Mouse (Mus musculus) MEL (cell line): ENCODE results near the gene Usp37. TPM values are rescaled to one million over a fixed set of nuclear protein-coding genes. Genes with fewer than 3 reads are reported as not detected.

Source experiments
- DNase-seq: peaks from one replicate; pipeline ENCODE4 v3.0.0; 2011; ENCODE audit warnings: low read depth, low spot score
- H3K27ac ChIP-seq: 2 replicates; pipeline ENCODE4 v1.5.1; 2012; ENCODE audit warnings: low read depth, mild to moderate bottlenecking, control low read depth, low read length, moderate library complexity; ENCODE audit not compliant: control insufficient read depth
- H3K27me3 ChIP-seq, 2 experiments: fragments of 150-350 bp in 1 of 2; sonication (generic) in 1 of 2; 2 replicates each; pipeline ENCODE4 v1.6.1; 2012; ENCODE audit warnings: low read length in 2 of 2, mild to moderate bottlenecking in 2 of 2, improper control_type of control experiment in 1 of 2, moderate library complexity in 1 of 2; ENCODE audit not compliant: insufficient read depth in 2 of 2, control insufficient read depth in 1 of 2
- H3K36me3 ChIP-seq, 2 experiments: 2 replicates each; pipeline ENCODE4 v1.6.1; 2012 to 2014; ENCODE audit warnings: low read length in 2 of 2, improper control_type of control experiment in 1 of 2, inconsistent platforms in 1 of 2, mild to moderate bottlenecking in 1 of 2; ENCODE audit not compliant: insufficient read depth in 2 of 2, control insufficient read depth in 1 of 2
- H3K4me1 ChIP-seq, 2 experiments: fragments of 150-350 bp in 1 of 2; sonication (generic) in 1 of 2; 2 replicates each; pipeline ENCODE4 v1.6.1; 2012; ENCODE audit warnings: low read length in 2 of 2, improper control_type of control experiment in 1 of 2, mild to moderate bottlenecking in 1 of 2; ENCODE audit not compliant: insufficient read depth in 2 of 2, control insufficient read depth in 1 of 2
- H3K4me3 ChIP-seq, 2 experiments: fragments of 150-350 bp in 1 of 2; sonication (generic) in 1 of 2; 2 replicates each; pipeline ENCODE4 v1.5.1; 2012; ENCODE audit warnings: low read depth in 2 of 2, low read length in 2 of 2, mild to moderate bottlenecking in 2 of 2, moderate library complexity in 2 of 2, control low read depth in 1 of 2, improper control_type of control experiment in 1 of 2; ENCODE audit not compliant: control insufficient read depth in 1 of 2, insufficient read depth in 1 of 2
- H3K79me2 ChIP-seq: 2 replicates; pipeline ENCODE4 v1.6.1; 2012; ENCODE audit warnings: mild to moderate bottlenecking, low read length, moderate library complexity; ENCODE audit not compliant: control insufficient read depth, poor library complexity, insufficient read depth
- H3K9ac ChIP-seq: 2 replicates; pipeline ENCODE4 v1.6.1; 2012; ENCODE audit warnings: low read depth, mild to moderate bottlenecking, control low read depth, low read length, moderate library complexity; ENCODE audit not compliant: control insufficient read depth, poor library complexity, severe bottlenecking
- H3K9me3 ChIP-seq: fragments of 150-350 bp; sonication (generic); replicated peaks from 2 replicates; pipeline ENCODE4 v1.6.1; 2012; ENCODE audit warnings: mild to moderate bottlenecking, low read length, improper control_type of control experiment, moderate library complexity; ENCODE audit not compliant: insufficient read depth
- CHD2 ChIP-seq: IDR thresholded peaks from 2 replicates; pipeline ENCODE4 v1.6.1; 2011; ENCODE audit warnings: low read length, improper control_type of control experiment
- E2F4 ChIP-seq: IDR thresholded peaks from 2 replicates; pipeline ENCODE4 v1.6.1; 2011; ENCODE audit warnings: low read depth, low read length, improper control_type of control experiment, borderline replicate concordance
- ELF1 ChIP-seq: IDR thresholded peaks from 2 replicates; pipeline ENCODE4 v1.6.1; 2014; ENCODE audit warnings: low read depth, mild to moderate bottlenecking, inconsistent platforms, low read length, improper control_type of control experiment, moderate library complexity
- ETS1 ChIP-seq: IDR thresholded peaks from 2 replicates; pipeline ENCODE4 v1.6.1; 2012; ENCODE audit warnings: low read depth, mild to moderate bottlenecking, inconsistent platforms, low read length, improper control_type of control experiment, moderate library complexity
- JUND ChIP-seq: IDR thresholded peaks from 2 replicates; pipeline ENCODE4 v1.6.1; 2011; ENCODE audit warnings: low read depth, mild to moderate bottlenecking, improper control_type of control experiment, low read length
- MAFK ChIP-seq: IDR thresholded peaks from 2 replicates; pipeline ENCODE4 v1.6.1; 2011; ENCODE audit warnings: low read depth, mild to moderate bottlenecking, low read length, improper control_type of control experiment, borderline replicate concordance
- MEF2A ChIP-seq: IDR thresholded peaks from 2 replicates; pipeline ENCODE4 v1.6.1; 2014; ENCODE audit warnings: low read depth, mild to moderate bottlenecking, inconsistent platforms, low read length, improper control_type of control experiment; ENCODE audit not compliant: poor library complexity, insufficient replicate concordance, severe bottlenecking; ENCODE audit errors: extremely low read depth
- MXI1 ChIP-seq: IDR thresholded peaks from 2 replicates; pipeline ENCODE4 v1.6.1; 2011; ENCODE audit warnings: mild to moderate bottlenecking, low read depth, low read length, improper control_type of control experiment
- MYB ChIP-seq: IDR thresholded peaks from 2 replicates; pipeline ENCODE4 v1.6.1; 2011; ENCODE audit warnings: mild to moderate bottlenecking, low read depth, low read length, improper control_type of control experiment
- MYC ChIP-seq: IDR thresholded peaks from 2 replicates; pipeline ENCODE4 v1.6.1; 2011; ENCODE audit warnings: low read depth, mild to moderate bottlenecking, low read length, improper control_type of control experiment, moderate library complexity
- NELFE ChIP-seq: IDR thresholded peaks from 2 replicates; pipeline ENCODE4 v1.6.1; 2011; ENCODE audit warnings: low read depth, low read length, improper control_type of control experiment
- POLR2A ChIP-seq, 2 experiments: IDR thresholded peaks; 2 replicates each; pipeline ENCODE4 v1.6.1; 2011 to 2012; ENCODE audit warnings: low read length in 2 of 2, mild to moderate bottlenecking in 2 of 2, control low read depth in 1 of 2, improper control_type of control experiment in 1 of 2, low read depth in 1 of 2, moderate library complexity in 1 of 2; ENCODE audit not compliant: control insufficient read depth in 1 of 2, insufficient read depth in 1 of 2, poor library complexity in 1 of 2
- RCOR1 ChIP-seq: IDR thresholded peaks from 2 replicates; pipeline ENCODE4 v1.6.1; 2012; ENCODE audit warnings: low read depth, mild to moderate bottlenecking, inconsistent platforms, low read length, improper control_type of control experiment
- SIN3A ChIP-seq: IDR thresholded peaks from 2 replicates; pipeline ENCODE4 v1.6.1; 2012; ENCODE audit warnings: low read length, improper control_type of control experiment, inconsistent platforms
- TAL1 ChIP-seq: IDR thresholded peaks from 2 replicates; pipeline ENCODE4 v1.6.1; 2012; ENCODE audit warnings: mild to moderate bottlenecking, inconsistent platforms, low read length, moderate library complexity, mixed read lengths
- TBP ChIP-seq: IDR thresholded peaks from 2 replicates; pipeline ENCODE4 v1.8.0; 2011; ENCODE audit warnings: low read depth, low read length, improper control_type of control experiment
- TCF12 ChIP-seq: IDR thresholded peaks from 2 replicates; pipeline ENCODE4 v1.6.1; 2014; ENCODE audit warnings: low read depth, mild to moderate bottlenecking, inconsistent platforms, low read length, improper control_type of control experiment, moderate library complexity
- UBTF ChIP-seq: IDR thresholded peaks from 2 replicates; pipeline ENCODE4 v1.6.1; 2012; ENCODE audit warnings: low read depth, mild to moderate bottlenecking, inconsistent platforms, low read length, improper control_type of control experiment, moderate library complexity, borderline replicate concordance; ENCODE audit not compliant: insufficient read depth
- USF1 ChIP-seq: IDR thresholded peaks from 2 replicates; pipeline ENCODE4 v1.6.1; 2014; ENCODE audit warnings: low read depth, mild to moderate bottlenecking, inconsistent platforms, low read length, improper control_type of control experiment, moderate library complexity
- ZC3H11A ChIP-seq: IDR thresholded peaks from 2 replicates; pipeline ENCODE4 v1.6.1; 2012; ENCODE audit warnings: low read depth, mild to moderate bottlenecking, inconsistent platforms, low read length, improper control_type of control experiment
- ZMIZ1 ChIP-seq: IDR thresholded peaks from 2 replicates; pipeline ENCODE4 v1.6.1; 2012; ENCODE audit warnings: low read depth, mild to moderate bottlenecking, inconsistent platforms, low read length, improper control_type of control experiment, moderate library complexity
- ZNF384 ChIP-seq: IDR thresholded peaks from 2 replicates; pipeline ENCODE4 v1.6.1; 2012; ENCODE audit warnings: low read depth, mild to moderate bottlenecking, inconsistent platforms, low read length, improper control_type of control experiment
- polyA plus RNA-seq, 2 experiments: library from polyadenylated mRNA; stranded (reverse) in 1 of 2; unstranded in 1 of 2; fragments of >175 nt in 1 of 2; fragments of >200 nt in 1 of 2; gene quantifications; 2 replicates each; pipeline versions ENCODE4 v1.2.1 to v1.2.4; 2012; ENCODE audit warnings: low replicate concordance in 2 of 2, low read depth in 1 of 2; ENCODE audit not compliant: insufficient read length in 2 of 2, insufficient read depth in 1 of 2, missing spikeins in 1 of 2
- total RNA-seq: library from RNA; depleted of rRNA; stranded (reverse); fragments of 300-350 nt; gene quantifications from 2 replicates; pipeline ENCODE4 v1.2.3, GENCODE M21; 2012

Usp37 gene
- total and polyA plus RNA-seq, 3 experiments, result 17.8 to 77.6 (median 24.0) TPM

DNA sequence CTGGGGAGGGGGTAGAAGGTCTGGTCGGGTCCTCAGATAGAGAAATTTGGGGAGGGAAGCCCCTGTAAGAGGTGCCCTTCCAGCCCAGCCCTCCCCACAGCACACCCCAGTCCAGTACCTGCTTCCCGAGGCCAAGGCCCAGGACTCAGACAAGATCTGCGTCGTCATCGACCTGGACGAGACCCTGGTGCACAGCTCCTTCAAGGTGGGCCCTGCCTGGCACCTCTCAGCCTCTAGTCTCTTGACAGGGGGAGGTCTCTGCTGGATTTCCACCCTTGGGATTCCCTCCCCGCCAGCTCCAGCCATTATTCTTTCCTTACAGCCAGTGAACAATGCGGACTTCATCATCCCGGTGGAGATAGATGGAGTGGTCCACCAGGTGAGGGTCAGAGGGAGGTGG lies 150.4 kb downstream of the Usp37 start:
- no peaks in the 10 kb centered on the region for H3K9me3 ChIP-seq
- H3K36me3 ChIP-seq, result peaks cover 0 to 8% of the 10 kb centered on the region in 2 experiments; a peak in 2 of 4 replicates
- peaks cover 0 to 11% of the 10 kb centered on the region in 2 experiments; a peak in 2 of 4 replicates for H3K4me1 ChIP-seq
- no peak for DNase-seq
- no peak overlapping the region for H3K9ac ChIP-seq
- H3K4me3 ChIP-seq, result no peak overlapping the region
- H3K27me3 ChIP-seq, result no peaks in the 10 kb centered on the region
- H3K79me2 ChIP-seq, result peaks cover 14% of the 10 kb centered on the region
- TF ChIP-seq JUND (no peak), MXI1 (no peak), NELFE (no peak), TBP (no peak), ZNF384 (no peak), ETS1 (no peak), TAL1 (no peak), ELF1 (no peak), TCF12 (no peak), SIN3A (no peak)
- TF ChIP-seq, all 39 proteins: peak for 0
- H3K27ac ChIP-seq, result no peak overlapping the region

DNA sequence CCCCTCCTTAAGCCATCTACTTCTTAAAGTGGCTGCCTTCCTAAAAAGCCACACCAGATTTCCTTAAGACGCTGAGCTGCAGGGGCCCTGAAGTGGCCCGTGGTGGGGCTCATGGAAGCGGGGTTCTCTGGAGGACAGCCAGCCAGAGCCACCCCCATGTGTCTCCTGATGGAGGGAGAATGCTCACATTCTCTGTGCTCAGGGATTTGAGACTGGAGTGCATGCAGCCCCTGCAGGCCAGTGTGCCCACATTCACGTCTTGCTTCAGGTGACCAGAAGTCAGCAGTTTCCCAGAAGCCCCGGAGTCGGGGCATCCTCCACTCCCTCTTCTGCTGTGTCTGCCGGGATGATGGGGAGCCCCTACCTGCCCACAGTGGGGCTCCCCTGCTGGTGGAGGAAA lies 151.1 kb downstream of the Usp37 start:
- Histone ChIP-seq H3K36me3 (peaks cover 0 to 7% of the 10 kb centered on the region in 2 experiments; a peak in 2 of 4 replicates), H3K27me3 (no peaks in the 10 kb centered on the region), H3K27ac (no peak overlapping the region), H3K9ac (no peak overlapping the region; the same call in 1 of the 2 replicates), H3K79me2 (peaks cover 14% of the 10 kb centered on the region), H3K4me3 (no peak overlapping the region), H3K9me3 (no peaks in the 10 kb centered on the region), H3K4me1 (peaks cover 0 to 12% of the 10 kb centered on the region in 2 experiments; a peak in 2 of 4 replicates)
- no peak for DNase-seq
- no peak for TF ChIP-seq E2F4
- TF ChIP-seq CHD2, result no peak
- no peak for TF ChIP-seq MEF2A
- TF ChIP-seq UBTF, result no peak

DNA sequence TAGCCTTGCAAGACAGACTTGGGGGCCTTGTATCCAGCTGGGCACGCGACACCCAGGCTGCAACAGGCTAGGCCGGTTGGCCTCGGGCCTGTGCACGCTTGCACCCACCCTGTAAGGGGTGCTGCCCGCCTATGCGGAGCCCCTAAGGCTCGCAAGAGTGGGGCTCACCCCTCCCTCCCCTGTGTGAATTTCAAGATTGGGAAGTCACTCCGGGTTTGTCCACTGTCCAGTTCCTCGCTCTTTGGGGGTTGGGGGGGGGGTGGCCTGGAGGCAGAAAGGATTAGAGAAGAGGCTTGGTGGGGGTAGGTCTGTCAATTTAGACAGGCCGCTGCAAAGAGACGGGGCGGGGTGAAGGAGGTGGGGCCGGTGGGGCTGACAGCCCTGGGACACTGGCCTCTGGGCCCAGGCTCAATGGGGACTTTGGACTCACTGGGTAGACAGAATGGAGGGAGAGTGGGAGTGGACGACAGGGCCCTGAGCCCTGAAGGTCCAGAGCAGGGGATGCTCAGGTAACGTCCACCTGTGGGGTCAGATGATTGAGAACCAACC lies 151.6 kb downstream of the Usp37 start:
- no peak for DNase-seq
- peak overlapping the region; percentile 71 for H3K27ac ChIP-seq

More for the DNA sequence above, 151.6 kb downstream of the Usp37 start:
- Histone ChIP-seq H3K4me3 (peak overlapping the region; percentile 78 to 85), H3K9me3 (no peaks in the 10 kb centered on the region), H3K9ac (peak overlapping the region; percentile 98), H3K36me3 (peaks cover 0 to 10% of the 10 kb centered on the region in 2 experiments; a peak in 2 of 4 replicates), H3K27me3 (no peaks in the 10 kb centered on the region), H3K79me2 (peaks cover 14% of the 10 kb centered on the region), H3K4me1 (peaks cover 0 to 17% of the 10 kb centered on the region in 2 experiments; a peak in 2 of 4 replicates)
- TF ChIP-seq MEF2A, result no peak
- TF ChIP-seq RCOR1, result no peak
- TF ChIP-seq SIN3A, result no peak
- no peak for TF ChIP-seq TAL1
- TF ChIP-seq TBP, result no peak
- no peak for TF ChIP-seq ZMIZ1
- no peak for TF ChIP-seq USF1
- no peak for TF ChIP-seq ZC3H11A
- TF ChIP-seq E2F4, result no peak
- no peak for TF ChIP-seq MYB
- TF ChIP-seq POLR2A (IDR thresholded peaks at IDR 0.05; ENCODE audit: control insufficient read depth in 1 of 2, insufficient read depth in 1 of 2, low read depth in 1 of 2, low read length in 2 of 2, poor library complexity in 1 of 2), result no peak
- TF ChIP-seq MYC, result no peak
- TF ChIP-seq ZNF384, result no peak
- TF ChIP-seq MAFK, result no peak
- TF ChIP-seq ETS1, result no peak
